Mouse (Mus musculus): ENCODE measurements around the gene Gm9844. TPM values are rescaled to one million over a fixed set of nuclear protein-coding genes. Genes with fewer than 3 reads are reported as not detected.
A peak's percentile ranks its signal among the peaks of the same experiment; 100 is the strongest.

The Gm9844 gene
- polyA plus RNA-seq, 2 experiments = 1.3 to 1.5 TPM

DNA sequence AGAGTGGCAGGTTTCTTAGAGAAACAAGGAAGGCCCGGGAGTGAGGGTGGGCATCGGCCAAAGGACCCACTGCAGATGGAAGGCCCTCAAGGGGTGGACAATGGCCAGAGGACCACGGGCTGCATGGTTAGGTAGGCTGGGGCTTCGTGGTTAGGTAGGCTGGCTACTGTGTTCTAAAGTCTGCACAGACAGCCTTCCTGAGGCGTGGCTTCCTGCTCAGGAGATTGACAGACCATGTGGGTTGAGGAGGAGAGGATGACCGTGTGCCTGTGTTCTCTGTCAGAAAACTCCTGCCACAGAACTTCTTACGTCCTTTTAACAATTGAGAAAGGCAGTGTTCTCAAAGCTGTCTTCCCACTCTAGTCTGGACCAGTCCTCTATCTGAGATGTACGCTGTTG, 22.6 kb upstream of the Gm9844 start:
- Histone ChIP-seq H3K9me3 (ENCODE audit: control insufficient read depth, low read length) (no peaks in the 10 kb centered on the region), H3K27me3 (ENCODE audit: control insufficient read depth, insufficient read depth, low read length) (no peaks in the 10 kb centered on the region), H3K4me1 (replicated peaks; ENCODE audit: control insufficient read depth in 2 of 2, insufficient read depth in 2 of 2, low read length in 1 of 2) (0 out of 4 replicates have a peak, but pooled peaks cover 0 to 2% of the 10 kb centered on the region in 2 experiments), H3K4me2 (ENCODE audit: low read depth) (no peak overlapping the region), H3K4me3 (ENCODE audit: insufficient read depth in 1 of 2, low read depth in 2 of 2, low read length in 2 of 2) (no peak overlapping the region), H3K36me3 (replicated peaks; ENCODE audit: control insufficient read depth, insufficient read depth, low read depth) (no peaks in the 10 kb centered on the region), H3K9ac (replicated peaks) (no peak overlapping the region), H3K27ac (no peak overlapping the region)
- no peak for DNase-seq (ENCODE audit: low read depth in 3 of 3, low spot score in 3 of 3)
- no peak for ATAC-seq (ENCODE audit: insufficient read depth)
- WGBS (ENCODE audit: insufficient replicate concordance) = 35% methylated on average over 8 of the region's 8 CpGs
- TF ChIP-seq CTCF (IDR thresholded peaks at IDR 0.05; ENCODE audit: low read depth) = no peak

DNA sequence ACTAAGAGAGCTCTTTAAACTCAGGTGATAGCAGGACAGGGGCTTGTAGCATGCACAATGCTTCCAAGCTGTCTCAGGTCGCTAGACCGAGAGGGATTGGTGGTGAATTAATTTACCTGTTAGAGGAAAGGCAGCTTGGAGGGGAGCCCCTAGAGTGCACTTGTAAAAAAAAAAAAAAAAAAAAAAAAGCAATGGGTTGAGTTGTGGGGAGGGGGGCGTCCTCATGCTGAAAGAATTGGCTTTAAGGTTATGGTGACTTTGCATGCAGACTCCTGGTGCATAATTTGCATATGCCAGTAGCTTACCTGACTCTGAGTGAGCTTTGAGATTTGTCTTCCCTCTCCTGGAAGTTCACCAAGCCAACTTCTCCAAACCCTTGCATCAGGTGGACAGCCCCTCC, 21.7 kb upstream of the Gm9844 start:
- Histone ChIP-seq H3K9ac (replicated peaks) (no peak overlapping the region), H3K4me1 (replicated peaks; ENCODE audit: control insufficient read depth in 2 of 2, insufficient read depth in 2 of 2, low read length in 1 of 2) (0 out of 4 replicates have a peak, but pooled peaks cover 0 to 2% of the 10 kb centered on the region in 2 experiments), H3K4me2 (ENCODE audit: low read depth) (no peak overlapping the region), H3K27me3 (ENCODE audit: control insufficient read depth, insufficient read depth, low read length) (no peaks in the 10 kb centered on the region), H3K9me3 (ENCODE audit: control insufficient read depth, low read length) (no peaks in the 10 kb centered on the region), H3K4me3 (ENCODE audit: insufficient read depth in 1 of 2, low read depth in 2 of 2, low read length in 2 of 2) (no peak overlapping the region), H3K27ac (no peak overlapping the region), H3K36me3 (replicated peaks; ENCODE audit: control insufficient read depth, insufficient read depth, low read depth) (no peaks in the 10 kb centered on the region)
- WGBS (ENCODE audit: insufficient replicate concordance) = 56% methylated on average over 3 of the region's 3 CpGs
- no peak for ATAC-seq (ENCODE audit: insufficient read depth)
- DNase-seq (ENCODE audit: low read depth in 3 of 3, low spot score in 3 of 3) = no peak
- TF ChIP-seq CTCF (IDR thresholded peaks at IDR 0.05; ENCODE audit: low read depth) = no peak
- TF ChIP-seq EP300 (IDR thresholded peaks at IDR 0.05; ENCODE audit: low read depth) = no peak

DNA sequence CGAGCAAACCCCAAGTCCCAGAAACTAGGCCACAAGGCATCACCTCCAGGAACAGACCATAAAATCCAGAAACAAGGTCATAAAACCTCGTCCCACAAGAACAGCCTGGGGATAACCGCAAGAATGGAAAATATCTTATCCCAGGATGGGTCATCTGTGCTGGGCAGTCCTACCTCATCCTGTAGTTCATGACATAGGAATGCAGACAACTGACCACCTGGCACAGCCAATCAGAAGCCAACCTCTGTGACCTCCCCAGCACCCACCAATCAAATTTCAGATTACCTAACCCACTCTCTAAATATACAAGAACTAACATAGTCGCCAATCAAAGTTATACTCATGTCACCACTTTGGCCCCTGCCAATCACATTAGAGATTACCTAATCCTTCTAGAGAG, 21.0 kb upstream of the Gm9844 start:
- Histone ChIP-seq H3K4me2 (ENCODE audit: low read depth) (no peak overlapping the region), H3K4me1 (replicated peaks; ENCODE audit: control insufficient read depth in 2 of 2, insufficient read depth in 2 of 2, low read length in 1 of 2) (peaks cover 3 to 6% of the 10 kb centered on the region in 2 experiments), H3K9me3 (ENCODE audit: control insufficient read depth, low read length) (no peaks in the 10 kb centered on the region), H3K4me3 (ENCODE audit: insufficient read depth in 1 of 2, low read depth in 2 of 2, low read length in 2 of 2) (no peak overlapping the region), H3K9ac (replicated peaks) (no peak overlapping the region), H3K27ac (no peak overlapping the region), H3K36me3 (replicated peaks; ENCODE audit: control insufficient read depth, insufficient read depth, low read depth) (no peaks in the 10 kb centered on the region), H3K27me3 (ENCODE audit: control insufficient read depth, insufficient read depth, low read length) (no peaks in the 10 kb centered on the region)
- TF ChIP-seq EP300 (IDR thresholded peaks at IDR 0.05; ENCODE audit: low read depth) (no peak), CTCF (IDR thresholded peaks at IDR 0.05; ENCODE audit: low read depth) (no peak)
- WGBS (ENCODE audit: insufficient replicate concordance) = 63% methylated on average over 4 of the region's 4 CpGs
- no peak for ATAC-seq (ENCODE audit: insufficient read depth)
- no peak for DNase-seq (ENCODE audit: low read depth in 3 of 3, low spot score in 3 of 3)

DNA sequence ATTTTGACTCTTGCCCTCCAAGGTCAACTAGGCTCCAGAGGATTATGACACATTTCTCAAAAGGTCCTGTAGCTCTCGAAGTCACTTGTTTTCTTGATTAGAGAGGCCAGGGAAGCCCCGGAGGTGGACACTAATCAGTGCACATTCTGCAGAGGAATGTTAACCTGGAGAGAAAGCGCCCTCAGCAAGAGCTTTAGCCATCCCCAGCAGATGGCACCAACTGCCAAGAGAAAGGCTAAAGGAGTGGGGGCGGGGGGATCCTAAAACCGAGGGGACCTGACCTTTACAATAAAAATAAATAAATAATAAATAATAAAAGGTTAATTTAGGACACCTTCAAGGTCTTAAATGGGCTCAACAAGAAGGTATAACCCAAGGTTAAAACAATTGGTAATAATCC, 17.9 kb upstream of the Gm9844 start:
- no peaks in the 10 kb centered on the region for H3K9me3 ChIP-seq (ENCODE audit: control insufficient read depth, low read length)
- no peaks in the 10 kb centered on the region for H3K27me3 ChIP-seq (ENCODE audit: control insufficient read depth, insufficient read depth, low read length)
- no peaks in the 10 kb centered on the region for H3K36me3 ChIP-seq (replicated peaks; ENCODE audit: control insufficient read depth, insufficient read depth, low read depth)
- no peak overlapping the region for H3K27ac ChIP-seq
- H3K9ac ChIP-seq (replicated peaks) = no peak overlapping the region
- H3K4me3 ChIP-seq (ENCODE audit: insufficient read depth in 1 of 2, low read depth in 2 of 2, low read length in 2 of 2) = no peak overlapping the region
- H3K4me2 ChIP-seq (ENCODE audit: low read depth) = no peak overlapping the region
- no peak for DNase-seq (ENCODE audit: low read depth in 3 of 3, low spot score in 3 of 3)
- WGBS (ENCODE audit: insufficient replicate concordance) = 34% methylated on average over 5 of the region's 5 CpGs
- no peak for TF ChIP-seq EP300 (IDR thresholded peaks at IDR 0.05; ENCODE audit: low read depth)
- peak; percentile 34; the same call in 1 of the 2 replicates for TF ChIP-seq CTCF (IDR thresholded peaks at IDR 0.05; ENCODE audit: low read depth)
- ATAC-seq (ENCODE audit: insufficient read depth) = no peak
- peaks cover 12 to 15% of the 10 kb centered on the region in 2 experiments for H3K4me1 ChIP-seq (replicated peaks; ENCODE audit: control insufficient read depth in 2 of 2, insufficient read depth in 2 of 2, low read length in 1 of 2)

DNA sequence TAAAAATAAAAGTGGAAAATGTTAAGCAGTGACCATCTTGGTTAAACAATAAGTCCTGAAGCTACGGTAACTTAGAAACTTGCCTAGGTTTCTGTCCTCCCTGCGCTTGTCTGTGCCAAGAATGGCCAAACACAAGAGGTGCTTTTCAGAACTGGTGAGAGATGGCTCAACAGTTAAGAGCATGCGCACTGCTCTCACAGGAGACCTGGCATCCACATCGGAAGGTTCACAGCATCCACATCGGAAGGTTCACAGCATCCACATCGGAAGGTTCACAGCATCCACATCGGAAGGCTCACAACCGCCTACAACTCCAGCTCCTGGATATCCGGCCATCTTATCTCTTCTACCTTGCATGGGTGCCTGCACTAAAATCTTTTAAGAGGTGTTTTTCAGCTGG, 16.8 kb upstream of the Gm9844 start:
- DNase-seq (ENCODE audit: low read depth in 3 of 3, low spot score in 3 of 3) (no peak), ATAC-seq (ENCODE audit: insufficient read depth) (no peak)
- WGBS (ENCODE audit: insufficient replicate concordance) = 72% methylated on average over 9 of the region's 9 CpGs
- H3K27ac ChIP-seq = no peak overlapping the region
- no peaks in the 10 kb centered on the region for H3K36me3 ChIP-seq (replicated peaks; ENCODE audit: control insufficient read depth, insufficient read depth, low read depth)
- H3K4me3 ChIP-seq (ENCODE audit: insufficient read depth in 1 of 2, low read depth in 2 of 2, low read length in 2 of 2) = no peak overlapping the region
- no peaks in the 10 kb centered on the region for H3K9me3 ChIP-seq (ENCODE audit: control insufficient read depth, low read length)
- H3K9ac ChIP-seq (replicated peaks) = no peak overlapping the region
- no peaks in the 10 kb centered on the region for H3K27me3 ChIP-seq (ENCODE audit: control insufficient read depth, insufficient read depth, low read length)
- no peak overlapping the region for H3K4me2 ChIP-seq (ENCODE audit: low read depth)
- H3K4me1 ChIP-seq (replicated peaks; ENCODE audit: control insufficient read depth in 2 of 2, insufficient read depth in 2 of 2, low read length in 1 of 2) = peaks cover 18 to 22% of the 10 kb centered on the region in 2 experiments
- TF ChIP-seq CTCF (IDR thresholded peaks at IDR 0.05; ENCODE audit: low read depth) (no peak), EP300 (IDR thresholded peaks at IDR 0.05; ENCODE audit: low read depth) (no peak)

All from liver, embryonic 14.5 days (tissue).